Mouse (Mus musculus): ENCODE measurements around the gene Wdr26.

GRCm38 (mm10) chr1:181233734-181234133, 21.9 kb upstream of the Wdr26 start:
- no peak for TF ChIP-seq CTCF (IDR thresholded peaks at IDR 0.05; ENCODE audit: control insufficient read depth, insufficient read depth, insufficient replicate concordance, low read depth, low read length)
- TF ChIP-seq POLR2A (IDR thresholded peaks at IDR 0.05; ENCODE audit: control insufficient read depth, low read depth, low read length): no peak

Measured in testis, adult 2 months (tissue).